Mouse (Mus musculus): ENCODE results near the gene 1520401A03Rik. TPM values are rescaled to one million over a fixed set of nuclear protein-coding genes. Genes with fewer than 3 reads are reported as not detected.

The 1520401A03Rik gene
- polyA plus RNA-seq, 1 experiment: 0.21 TPM

DNA sequence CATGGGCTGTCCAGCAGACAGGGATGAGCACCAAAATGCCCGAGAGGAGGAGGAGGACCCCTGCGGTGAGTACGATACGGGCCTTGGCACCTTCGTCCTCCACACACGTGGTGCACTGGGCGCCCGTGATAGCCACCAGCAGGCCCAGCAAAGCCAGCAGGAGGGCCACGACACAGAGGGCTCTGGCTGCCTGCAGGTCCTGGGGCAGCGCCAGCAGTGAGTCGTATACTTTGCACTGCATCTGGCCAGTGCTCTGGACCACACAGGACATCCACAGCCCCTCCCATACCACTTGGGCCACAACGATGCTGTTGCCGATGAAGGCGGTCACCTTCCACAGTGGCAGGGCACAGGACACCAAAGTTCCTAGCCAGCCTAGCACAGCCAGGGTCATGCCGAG is 39.4 kb downstream of the 1520401A03Rik start:
- Histone ChIP-seq H3K27ac (ENCODE audit: insufficient read depth, low read length) (no peak overlapping the region), H3K4me1 (ENCODE audit: control insufficient read depth, insufficient read depth, low read length) (no peaks in the 10 kb centered on the region), H3K4me3 (ENCODE audit: insufficient read depth, low read length) (no peak overlapping the region)
- TF ChIP-seq CTCF (IDR thresholded peaks at IDR 0.05; ENCODE audit: extremely low read depth, insufficient read depth, low read length) (no peak), POLR2A (IDR thresholded peaks at IDR 0.05; ENCODE audit: extremely low read depth, insufficient read depth, low read length) (no peak)

DNA sequence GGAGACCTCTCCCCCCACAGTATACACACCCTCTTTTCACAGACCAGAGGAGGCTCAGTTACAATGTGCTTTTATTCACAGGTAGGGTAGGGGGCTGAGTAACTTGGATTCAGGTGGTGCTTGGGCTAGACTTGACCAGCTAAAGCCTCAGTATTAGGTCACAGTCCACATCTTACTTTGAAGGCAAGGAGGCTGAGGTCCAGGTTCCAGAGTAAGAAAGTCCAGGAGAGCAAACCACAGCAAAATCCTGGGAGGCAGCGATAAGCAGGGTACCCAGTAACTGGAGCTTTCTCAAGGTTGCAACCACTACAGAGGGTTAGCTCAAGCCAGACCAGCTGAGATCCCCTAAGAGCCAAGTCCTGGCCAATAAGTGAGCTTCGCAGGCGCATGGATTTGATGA is 40.1 kb downstream of the 1520401A03Rik start:
- no peak for TF ChIP-seq POLR2A (IDR thresholded peaks at IDR 0.05; ENCODE audit: extremely low read depth, insufficient read depth, low read length)
- Histone ChIP-seq H3K27ac (ENCODE audit: insufficient read depth, low read length) (no peak overlapping the region), H3K4me3 (ENCODE audit: insufficient read depth, low read length) (no peak overlapping the region), H3K4me1 (ENCODE audit: control insufficient read depth, insufficient read depth, low read length) (no peaks in the 10 kb centered on the region)

DNA sequence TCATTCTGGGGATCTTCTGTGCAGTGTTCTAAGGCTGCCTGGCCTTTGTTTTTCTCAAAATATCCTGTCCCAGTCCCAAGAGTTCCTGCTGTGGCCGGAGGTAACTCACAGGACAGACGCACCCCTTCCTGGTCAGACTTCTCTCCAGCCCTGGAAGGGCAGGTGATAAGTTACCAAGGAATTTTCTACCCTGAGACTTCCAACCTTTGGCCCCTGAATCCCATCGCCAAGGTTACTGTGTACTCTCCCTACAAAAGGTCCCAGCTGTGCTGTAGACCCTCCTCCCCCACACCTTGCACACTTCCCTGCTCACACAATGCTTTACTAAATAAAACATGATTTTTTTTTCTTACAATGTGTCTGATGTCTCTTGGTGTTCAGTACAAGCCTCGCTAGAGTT is 40.5 kb downstream of the 1520401A03Rik start:
- TF ChIP-seq POLR2A (IDR thresholded peaks at IDR 0.05; ENCODE audit: extremely low read depth, insufficient read depth, low read length) (no peak), CTCF (IDR thresholded peaks at IDR 0.05; ENCODE audit: extremely low read depth, insufficient read depth, low read length) (no peak)
- no peak overlapping the region for H3K4me3 ChIP-seq (ENCODE audit: insufficient read depth, low read length)
- no peaks in the 10 kb centered on the region for H3K4me1 ChIP-seq (ENCODE audit: control insufficient read depth, insufficient read depth, low read length)
- no peak overlapping the region for H3K27ac ChIP-seq (ENCODE audit: insufficient read depth, low read length)

DNA sequence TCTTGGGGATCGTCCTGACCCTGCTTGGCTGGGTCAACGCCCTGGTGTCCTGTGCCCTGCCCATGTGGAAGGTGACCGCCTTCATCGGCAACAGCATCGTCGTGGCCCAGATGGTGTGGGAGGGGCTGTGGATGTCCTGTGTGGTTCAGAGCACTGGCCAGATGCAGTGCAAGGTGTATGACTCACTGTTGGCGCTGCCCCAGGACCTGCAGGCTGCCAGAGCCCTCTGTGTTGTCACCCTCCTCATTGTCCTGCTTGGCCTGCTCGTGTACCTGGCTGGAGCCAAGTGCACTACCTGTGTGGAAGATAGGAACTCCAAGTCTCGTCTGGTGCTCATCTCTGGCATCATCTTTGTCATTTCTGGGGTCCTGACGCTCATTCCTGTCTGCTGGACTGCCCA is 41.5 kb downstream of the 1520401A03Rik start:
- no peak overlapping the region for H3K4me3 ChIP-seq (ENCODE audit: insufficient read depth, low read length)
- no peaks in the 10 kb centered on the region; the same call in 1 of the 2 replicates for H3K4me1 ChIP-seq (ENCODE audit: control insufficient read depth, insufficient read depth, low read length)
- no peak overlapping the region for H3K27ac ChIP-seq (ENCODE audit: insufficient read depth, low read length)
- no peak for TF ChIP-seq CTCF (IDR thresholded peaks at IDR 0.05; ENCODE audit: extremely low read depth, insufficient read depth, low read length)
- TF ChIP-seq POLR2A (IDR thresholded peaks at IDR 0.05; ENCODE audit: extremely low read depth, insufficient read depth, low read length): no peak

GRCm38 (mm10) chr17:23680336-23680735 is 42.2 kb downstream of the 1520401A03Rik start:
- H3K4me3 ChIP-seq (ENCODE audit: insufficient read depth, low read length): no peak overlapping the region
- H3K27ac ChIP-seq (ENCODE audit: insufficient read depth, low read length): no peak overlapping the region
- no peaks in the 10 kb centered on the region; the same call in 1 of the 2 replicates for H3K4me1 ChIP-seq (ENCODE audit: control insufficient read depth, insufficient read depth, low read length)
- TF ChIP-seq CTCF (IDR thresholded peaks at IDR 0.05; ENCODE audit: extremely low read depth, insufficient read depth, low read length) (no peak), POLR2A (IDR thresholded peaks at IDR 0.05; ENCODE audit: extremely low read depth, insufficient read depth, low read length) (no peak)

- Histone ChIP-seq H3K4me1 (ENCODE audit: control insufficient read depth, insufficient read depth, low read length) (peaks cover 2% of the 10 kb centered on the region), H3K4me3 (ENCODE audit: insufficient read depth, low read length) (no peak within 1 kb of the TSS), H3K27ac (ENCODE audit: insufficient read depth, low read length) (no peak within 1 kb of the TSS)
- no peak for TF ChIP-seq CTCF (IDR thresholded peaks at IDR 0.05; ENCODE audit: extremely low read depth, insufficient read depth, low read length)
- no peak for TF ChIP-seq POLR2A (IDR thresholded peaks at IDR 0.05; ENCODE audit: extremely low read depth, insufficient read depth, low read length)
Observed at GRCm38 (mm10) chr17:23679127-23679835, 43.3 kb downstream of the 1520401A03Rik start, which contains the start of gene Cldn6. Cldn6 (plus strand) TSS chr17:23679249.

DNA sequence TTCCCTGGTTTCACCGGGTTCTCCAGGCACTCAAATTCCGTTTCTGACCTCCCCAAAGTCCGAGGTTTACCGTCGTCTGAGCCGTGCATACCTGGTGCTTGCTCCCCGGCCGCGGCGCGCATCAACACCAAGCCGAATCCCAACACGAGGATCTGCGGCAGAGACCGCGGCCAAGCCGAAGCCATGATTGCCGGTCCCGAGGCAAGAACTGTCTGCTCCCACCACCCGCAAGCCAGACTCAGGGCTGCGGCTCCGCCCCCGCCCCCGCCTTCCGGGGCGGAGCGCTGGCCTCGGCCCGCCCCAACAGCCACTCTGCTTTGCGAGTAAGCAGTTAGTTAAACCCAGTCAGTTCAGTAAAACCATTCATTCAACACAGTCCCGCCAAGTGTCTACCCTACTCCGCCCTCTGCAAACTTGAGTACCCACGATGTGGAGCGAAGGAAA is 45.3 kb downstream of the 1520401A03Rik start, which contains the start of gene Tnfrsf12a:
Tnfrsf12a (minus strand) TSS at position 233 of the 444 bp plus-strand sequence.
- no peak within 1 kb of the TSS for H3K27ac ChIP-seq (ENCODE audit: insufficient read depth, low read length)
- peak within 1 kb of the TSS; percentile 34 for H3K4me3 ChIP-seq (ENCODE audit: insufficient read depth, low read length)
- H3K4me1 ChIP-seq (ENCODE audit: control insufficient read depth, insufficient read depth, low read length): peaks cover 2% of the 10 kb centered on the region
- TF ChIP-seq POLR2A (IDR thresholded peaks at IDR 0.05; ENCODE audit: extremely low read depth, insufficient read depth, low read length) (peak; percentile 86), CTCF (IDR thresholded peaks at IDR 0.05; ENCODE audit: extremely low read depth, insufficient read depth, low read length) (no peak)

GRCm38 (mm10) chr17:23676473-23677031 is 46.0 kb downstream of the 1520401A03Rik start:
- Histone ChIP-seq H3K4me3 (ENCODE audit: insufficient read depth, low read length) (peak overlapping the region; percentile 34), H3K27ac (ENCODE audit: insufficient read depth, low read length) (no peak overlapping the region), H3K4me1 (ENCODE audit: control insufficient read depth, insufficient read depth, low read length) (peaks cover 2% of the 10 kb centered on the region)
- no peak for TF ChIP-seq POLR2A (IDR thresholded peaks at IDR 0.05; ENCODE audit: extremely low read depth, insufficient read depth, low read length)
- no peak for TF ChIP-seq CTCF (IDR thresholded peaks at IDR 0.05; ENCODE audit: extremely low read depth, insufficient read depth, low read length)

- H3K4me3 ChIP-seq (ENCODE audit: insufficient read depth, low read length): peak overlapping the region; percentile 34
- TF ChIP-seq POLR2A (IDR thresholded peaks at IDR 0.05; ENCODE audit: extremely low read depth, insufficient read depth, low read length) (no peak), CTCF (IDR thresholded peaks at IDR 0.05; ENCODE audit: extremely low read depth, insufficient read depth, low read length) (no peak)
- no peak overlapping the region for H3K27ac ChIP-seq (ENCODE audit: insufficient read depth, low read length)
- H3K4me1 ChIP-seq (ENCODE audit: control insufficient read depth, insufficient read depth, low read length): peaks cover 2% of the 10 kb centered on the region
Observed at GRCm38 (mm10) chr17:23675564-23676281, 46.9 kb downstream of the 1520401A03Rik start.

Data from cortical plate, adult 2 months (tissue).